Mouse (Mus musculus) midbrain, embryonic 13.5 days (tissue): ENCODE results near the gene Kif19a. TPM values are rescaled to one million over a fixed set of nuclear protein-coding genes. Genes with fewer than 3 reads are reported as not detected.

Experiments
- polyA plus RNA-seq: library from polyadenylated mRNA; unstranded; fragments of >200 nt; fragmentation: Nextera tagmentation; extraction: Ambion mirVana; gene quantifications from 2 replicates; pipeline ENCODE4 v1.2.1, GENCODE M21; 2015

The Kif19a gene
- polyA plus RNA-seq, 1 experiment from 2014 or later, result 1.2 TPM

Other genes with a start within 250 kb of the Kif19a start
- 826 and 835 TPM in 2 replicates for gene Rpl38, start 96.9 kb upstream of the Kif19a start, polyA plus RNA-seq
- gene Ttyh2, start 90.0 kb upstream of the Kif19a start, polyA plus RNA-seq, result 24.2 and 24.6 TPM in 2 replicates
- 1.6 and 1.7 TPM in 2 replicates for gene Dnaic2, start 38.0 kb upstream of the Kif19a start, polyA plus RNA-seq
- 30.1 and 33.6 TPM in 2 replicates for gene Btbd17, start 30.6 kb downstream of the Kif19a start, polyA plus RNA-seq
- not detected in 2 replicates for gene Gpr142, start 33.5 kb downstream of the Kif19a start, polyA plus RNA-seq
- gene Gprc5c, start 85.8 kb downstream of the Kif19a start, polyA plus RNA-seq, result 5.9 and 7.1 TPM in 2 replicates
- gene Cd300a, start 124.7 kb downstream of the Kif19a start, polyA plus RNA-seq, result 0.55 and 0.67 TPM in 2 replicates
- gene Cd300lb, start 169.0 kb downstream of the Kif19a start, polyA plus RNA-seq, result 0.05 TPM in 1 of 2 replicates, not detected in the other
- not detected in 2 replicates for gene Cd300c, start 203.8 kb downstream of the Kif19a start, polyA plus RNA-seq
- gene Cd300ld, start 224.5 kb downstream of the Kif19a start, polyA plus RNA-seq, result not detected in 2 replicates
- 0.81 and 0.82 TPM in 2 replicates for gene Cd300c2, start 236.5 kb downstream of the Kif19a start, polyA plus RNA-seq